Mouse (Mus musculus) layer of hippocampus, postnatal 10 days (tissue): Measurements from ENCODE around the gene Prkag2. TPM values are rescaled to one million over a fixed set of nuclear protein-coding genes. Genes with fewer than 3 reads are reported as not detected.

ENCODE experiments used
- DNase-seq, 2 experiments: peaks; one replicate each; pipeline ENCODE4 v3.0.0; 2021; ENCODE audit warnings: low spot score in 2 of 2
- total RNA-seq, 2 experiments: library from RNA; stranded (reverse); gene quantifications; 2 replicates each; pipeline ENCODE4 v1.2.3; 2021

Gene Prkag2
- total RNA-seq, 2 experiments from 2014 or later, result 143 to 147 TPM

DNA sequence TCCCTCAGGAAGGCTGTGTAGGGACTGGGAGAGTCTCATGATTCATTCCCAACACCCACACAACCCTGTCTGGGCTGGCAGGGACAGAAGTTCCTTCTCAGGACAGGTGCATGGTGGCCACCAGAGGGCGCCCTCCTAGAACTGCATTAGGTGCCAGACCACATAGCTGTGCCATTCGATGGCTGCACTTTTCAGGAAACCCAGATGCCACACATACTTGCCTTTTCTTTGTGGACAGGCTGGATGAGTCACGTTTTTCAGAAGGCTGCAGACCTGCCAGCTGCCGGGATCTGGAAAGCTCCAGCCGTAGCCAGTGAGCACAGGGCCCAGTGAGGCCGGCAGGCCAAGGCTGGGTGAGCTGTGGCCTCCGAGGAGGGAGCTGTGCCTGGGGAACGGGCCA is 93.6 kb downstream of the Prkag2 start:
- DNase-seq, result peak; percentile 80 to 85

DNA sequence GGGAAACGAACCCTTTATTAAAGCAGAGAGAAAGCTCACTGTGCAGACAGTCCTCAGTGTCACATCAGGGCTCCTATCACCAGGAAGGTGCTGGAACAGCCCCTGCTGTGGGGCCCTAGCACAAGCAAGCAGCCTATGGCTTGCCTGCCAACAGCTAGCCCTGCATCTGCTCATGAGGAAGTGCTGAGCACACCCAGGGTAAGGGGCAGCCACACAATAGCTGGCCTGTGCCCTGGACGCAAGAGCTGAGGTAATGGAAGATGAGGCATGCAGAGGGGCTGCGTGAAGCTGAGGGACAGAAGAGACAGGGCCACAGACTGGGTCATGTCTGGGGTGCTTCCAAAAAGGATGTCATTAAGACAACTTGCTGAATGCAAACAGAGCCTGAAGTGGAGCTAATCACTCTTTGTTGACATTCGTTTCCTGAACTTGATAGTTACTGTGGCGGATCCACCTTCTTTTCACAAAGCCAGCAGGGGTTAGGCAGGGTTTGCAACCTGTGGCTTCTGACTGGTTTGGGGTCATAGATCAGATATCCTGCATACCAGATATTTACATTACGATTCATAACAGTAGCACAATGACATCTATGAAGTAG is 94.8 kb downstream of the Prkag2 start:
- no peak for DNase-seq

DNA sequence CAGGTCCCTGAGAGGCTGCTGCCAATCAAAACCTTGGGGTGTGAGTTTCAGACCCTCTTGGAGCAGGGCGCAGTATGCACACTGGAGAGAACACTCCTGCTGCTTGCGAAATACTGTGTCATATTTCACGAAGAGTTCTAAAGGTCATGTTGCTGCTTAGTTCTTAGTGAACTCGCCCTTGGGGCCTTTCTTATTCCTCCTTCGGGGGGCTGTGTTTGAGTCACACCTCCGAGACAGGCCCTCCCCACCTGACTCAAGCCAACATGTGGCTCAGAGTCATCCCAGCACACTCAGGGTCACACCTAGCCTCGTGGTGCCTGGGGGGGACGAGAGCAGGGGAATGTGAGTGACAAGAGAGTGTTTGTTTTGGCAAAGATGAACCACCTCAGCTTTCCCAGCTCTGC is 99.0 kb downstream of the Prkag2 start:
- no peak for DNase-seq

- no peak for DNase-seq
These were observed 101.1 kb downstream of the Prkag2 start for GRCm38 (mm10) chr5:24999351-24999750.

GRCm38 (mm10) chr5:24995576-24996100 is 104.8 kb downstream of the Prkag2 start:
- DNase-seq, result no peak

- no peak for DNase-seq
These were observed 107.3 kb downstream of the Prkag2 start for GRCm38 (mm10) chr5:24993190-24993589.

DNA sequence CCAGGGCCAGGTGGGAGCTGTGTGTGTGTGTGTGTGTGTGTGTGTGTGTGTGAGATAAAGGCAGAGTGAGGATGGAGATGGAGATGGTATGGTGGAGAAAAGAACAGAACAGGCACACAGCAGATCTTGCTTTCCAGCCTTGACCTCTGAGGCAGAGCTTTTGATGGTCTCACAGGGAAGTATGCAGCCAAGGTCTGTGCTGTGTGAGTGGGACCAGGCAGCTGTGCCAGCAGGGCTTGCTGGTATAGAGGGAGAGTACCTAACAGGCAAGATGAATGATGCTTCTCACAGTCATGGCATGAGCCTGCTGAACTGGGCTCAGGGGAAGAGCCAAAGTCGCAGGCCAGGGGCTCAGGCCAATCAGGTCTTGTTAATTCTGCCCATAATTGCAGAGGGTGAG is 108.9 kb downstream of the Prkag2 start:
- DNase-seq, result no peak

GRCm38 (mm10) chr5:24990460-24990859 is 110.0 kb downstream of the Prkag2 start:
- DNase-seq, result no peak

- DNase-seq, result no peak
These were observed 110.8 kb downstream of the Prkag2 start for GRCm38 (mm10) chr5:24989683-24990082.

- no peak for DNase-seq
These were observed 113.5 kb downstream of the Prkag2 start for GRCm38 (mm10) chr5:24986956-24987355.

DNA sequence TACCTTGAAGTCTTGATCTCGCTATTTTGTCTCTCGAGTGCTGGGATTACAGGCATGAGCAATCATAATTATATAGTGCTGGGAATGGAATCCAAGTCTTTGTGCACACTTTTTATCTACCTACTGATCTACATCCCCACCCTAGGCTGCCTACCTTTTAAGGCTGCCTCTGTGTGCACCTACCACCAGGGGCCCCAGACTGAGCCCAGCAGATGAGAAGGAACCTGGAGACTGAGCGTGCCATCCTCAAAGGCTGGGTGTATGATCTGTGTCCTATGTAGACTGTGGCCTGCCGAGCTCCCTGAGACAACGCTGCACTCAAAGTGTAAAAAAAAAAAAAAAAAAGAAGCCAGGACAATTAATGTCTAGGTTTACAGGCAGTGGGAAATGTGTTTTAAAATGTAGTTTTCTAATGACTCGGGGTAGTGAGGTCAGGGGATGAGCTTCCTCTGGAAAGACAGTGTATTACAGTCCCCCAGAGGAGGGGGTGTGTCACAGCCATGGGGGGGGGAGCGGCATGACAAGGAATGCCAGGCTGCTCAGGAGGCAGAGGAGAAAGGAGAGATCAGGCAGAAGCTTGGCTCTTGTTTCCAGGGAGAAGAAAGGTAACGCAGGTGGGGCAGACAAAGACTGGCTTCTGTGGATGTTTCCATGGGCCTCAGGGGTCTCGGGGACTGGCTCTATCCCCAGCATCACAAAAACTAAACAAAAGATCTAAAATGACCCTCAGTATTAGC is 114.1 kb downstream of the Prkag2 start:
- DNase-seq, result no peak

DNA sequence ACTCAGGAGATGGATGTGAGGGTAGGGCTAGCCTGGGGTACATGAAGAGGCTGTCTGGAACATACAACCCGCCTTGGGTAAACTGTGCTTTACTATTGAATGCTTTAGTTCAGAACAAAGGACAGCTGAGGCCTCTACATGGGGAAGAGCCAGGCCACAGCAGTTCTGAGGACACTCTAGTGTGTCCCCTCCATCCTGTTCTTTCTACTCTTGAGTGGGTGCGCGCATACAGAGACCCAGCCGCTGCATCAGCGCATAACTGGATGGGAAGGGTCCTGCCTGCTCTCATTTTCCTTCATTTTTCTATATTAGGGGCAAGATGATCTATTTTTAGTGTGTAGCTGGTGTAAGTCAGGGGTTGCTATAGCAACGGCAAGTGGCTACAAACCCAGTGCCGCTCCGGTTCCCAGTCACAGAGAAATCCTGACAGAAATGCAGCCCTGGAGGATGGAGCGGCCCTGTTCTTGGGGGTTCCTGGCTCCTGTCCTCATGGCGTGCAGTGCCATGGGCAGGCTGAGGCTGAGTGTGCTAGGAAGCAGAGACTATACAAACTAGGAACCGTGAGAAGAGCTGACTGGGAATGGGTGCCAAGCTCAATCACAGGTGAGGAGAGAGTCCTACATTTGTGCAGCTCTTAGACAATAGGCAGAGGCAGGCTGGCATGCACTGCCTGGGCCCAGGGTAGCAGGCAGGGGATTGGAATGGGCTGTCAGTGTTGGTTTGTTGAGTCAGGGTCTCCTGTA is 114.8 kb downstream of the Prkag2 start:
- DNase-seq, result peak; percentile 40 to 57

- no peak for DNase-seq
These were observed 116.3 kb downstream of the Prkag2 start for GRCm38 (mm10) chr5:24984157-24984556.

DNA sequence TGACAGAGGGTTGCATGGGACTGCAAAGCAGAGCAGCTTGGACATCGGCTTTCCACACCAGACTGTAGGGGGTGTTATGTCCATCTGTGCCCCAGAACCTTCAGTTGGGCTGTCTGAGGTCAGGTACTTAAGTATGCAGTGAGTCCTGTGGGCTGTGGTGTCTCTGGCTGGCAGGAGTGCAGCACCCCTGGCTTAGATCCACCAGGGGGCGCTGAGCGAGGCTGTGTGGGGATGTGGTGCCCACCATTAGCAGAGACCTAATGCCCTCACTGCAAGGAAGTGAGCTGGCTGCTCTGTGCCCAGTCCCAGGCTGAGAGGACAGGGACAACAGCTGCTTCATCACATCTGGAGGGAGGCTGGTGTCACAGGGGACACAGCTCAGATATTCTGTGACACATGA is 116.9 kb downstream of the Prkag2 start:
- peak; percentile 55 to 67 for DNase-seq

DNA sequence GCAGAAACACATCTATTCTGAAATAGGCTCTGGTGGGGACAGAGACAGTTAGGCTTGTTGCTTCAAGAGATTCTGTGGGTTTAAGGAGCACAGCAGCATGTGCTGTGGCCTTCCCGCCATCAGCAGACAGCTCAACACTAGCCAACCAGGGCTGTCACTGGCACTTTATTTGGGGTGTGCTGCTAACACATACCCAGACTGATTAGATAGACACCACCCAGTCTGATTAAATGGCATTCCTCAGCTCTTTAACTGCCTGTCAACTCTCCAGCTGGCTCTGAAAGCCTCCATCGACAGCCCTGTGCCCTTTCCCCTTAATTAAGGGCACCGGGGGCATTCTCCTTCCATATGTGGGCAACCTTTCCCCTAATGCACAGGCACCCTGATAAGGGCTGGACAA is 118.2 kb downstream of the Prkag2 start:
- DNase-seq, result no peak

- peak; percentile 43 to 56 for DNase-seq
These were observed 118.7 kb downstream of the Prkag2 start for GRCm38 (mm10) chr5:24981765-24982164.

DNA sequence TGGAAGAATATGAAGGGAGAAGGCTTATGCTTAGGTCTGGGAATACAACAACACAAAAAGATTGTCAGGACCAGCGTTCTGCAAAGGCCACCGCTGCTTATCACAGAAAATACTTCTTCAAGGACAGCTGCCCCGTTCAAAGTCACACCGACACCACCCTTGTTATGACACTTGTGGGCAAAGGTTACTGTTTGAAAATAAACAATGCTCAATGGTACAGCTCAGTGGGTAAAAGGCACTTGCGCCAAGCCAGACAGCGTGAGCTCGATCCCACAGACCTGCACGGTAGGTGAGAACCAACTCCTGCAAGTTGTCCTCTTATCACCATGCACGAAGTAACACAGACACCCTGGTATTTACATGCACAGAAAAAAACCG is 120.5 kb downstream of the Prkag2 start:
- no peak for DNase-seq

DNA sequence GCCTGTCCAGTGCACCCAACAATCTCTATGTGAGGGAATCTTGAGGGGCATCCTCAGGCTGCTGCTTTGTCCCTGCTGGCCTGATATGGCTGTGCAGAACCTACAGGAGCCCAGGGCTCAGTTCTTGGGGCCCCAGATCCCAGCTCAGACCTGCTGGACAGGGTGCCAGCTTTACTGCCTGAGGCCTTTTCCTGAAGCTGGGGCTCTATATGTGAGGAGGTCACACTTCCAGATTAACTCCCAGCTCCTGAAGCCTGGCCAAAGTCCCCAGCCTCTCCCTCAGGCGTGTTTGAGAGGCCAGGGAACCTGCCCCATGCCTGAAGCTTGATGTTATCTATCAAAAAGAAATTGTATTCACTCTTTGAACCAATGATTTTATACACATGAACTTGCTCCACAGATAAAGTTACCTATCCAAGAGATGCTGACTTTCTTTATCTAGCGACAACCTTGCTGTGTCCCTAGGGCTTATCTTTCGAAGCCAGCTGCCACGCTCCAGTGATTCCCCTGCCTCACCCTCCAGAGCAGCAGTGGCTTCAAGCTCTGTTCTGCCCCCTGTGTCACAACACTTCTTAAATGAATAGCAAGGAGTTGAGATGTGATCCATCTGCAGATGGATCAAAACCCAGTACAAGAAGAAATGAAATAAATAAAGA is 121.0 kb downstream of the Prkag2 start:
- no peak for DNase-seq

GRCm38 (mm10) chr5:24976907-24977306 is 123.5 kb downstream of the Prkag2 start:
- DNase-seq, result no peak

DNA sequence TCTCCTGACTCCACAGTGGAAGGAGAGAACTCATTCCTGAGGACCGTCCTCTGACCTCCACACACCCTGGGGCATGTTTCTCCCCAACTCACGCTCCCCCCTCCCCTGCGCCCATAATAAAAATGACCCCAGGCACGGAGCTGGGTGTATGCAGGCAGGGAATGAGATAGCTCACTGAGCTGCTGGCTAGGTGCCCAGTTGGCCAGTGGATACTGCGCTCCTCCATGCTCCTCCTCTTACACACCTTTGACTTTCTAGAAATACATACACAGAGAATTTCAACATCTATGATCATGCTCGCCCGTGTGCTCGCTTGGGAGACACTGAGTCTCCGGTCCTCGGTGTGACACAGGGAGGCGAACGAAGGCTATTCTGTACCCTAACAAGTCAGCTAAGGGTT is 124.2 kb downstream of the Prkag2 start:
- DNase-seq, result no peak

GRCm38 (mm10) chr5:24975100-24975499 is 125.3 kb downstream of the Prkag2 start:
- DNase-seq, result no peak
